Mouse (Mus musculus) limb, embryonic 10.5 days (tissue): ENCODE measurements around the gene Ercc5. TPM values are rescaled to one million over a fixed set of nuclear protein-coding genes. Genes with fewer than 3 reads are reported as not detected.

Experiments used
- DNase-seq: peaks from one replicate; pipeline ENCODE4 v3.0.0-alpha.2; 2017; ENCODE audit warnings: low spot score
- H3K27ac ChIP-seq: fragments of 300-500 bp; sonication (generic); 2 replicates; pipeline ENCODE4 v1.5.1; 2016; ENCODE audit warnings: mild to moderate bottlenecking
- H3K27me3 ChIP-seq: fragments of 300-500 bp; sonication (generic); 2 replicates; pipeline ENCODE4 v1.6.1; 2016; ENCODE audit warnings: low read depth, mild to moderate bottlenecking; ENCODE audit not compliant: poor library complexity, severe bottlenecking
- H3K36me3 ChIP-seq: fragments of 300-500 bp; sonication (generic); 2 replicates; pipeline ENCODE4 v1.6.1; 2016; ENCODE audit warnings: mild to moderate bottlenecking, moderate library complexity
- H3K4me1 ChIP-seq: fragments of 300-500 bp; sonication (generic); 2 replicates; pipeline ENCODE4 v1.6.1; 2016
- H3K4me3 ChIP-seq: fragments of 300-500 bp; sonication (generic); 2 replicates; pipeline ENCODE4 v1.5.1; 2016; ENCODE audit warnings: mild to moderate bottlenecking, moderate library complexity
- H3K9me3 ChIP-seq: fragments of 300-500 bp; sonication (generic); replicated peaks from 2 replicates; pipeline ENCODE4 v1.6.1; 2016; ENCODE audit warnings: mild to moderate bottlenecking
- WGBS: fragments of 180-500 bp; shearing (Covaris S2); methylation state at CpG from one replicate; pipeline ENCODE4 v1.1.7; 2016; 5-methylcytosine and 5-hydroxymethylcytosine counted together
- polyA plus RNA-seq: library from polyadenylated mRNA; unstranded; fragments of >200 nt; fragmentation: Nextera tagmentation; extraction: Ambion mirVana; gene quantifications from 2 replicates; pipeline ENCODE4 v1.2.1, GENCODE M21; 2016

Ercc5 gene
- polyA plus RNA-seq, 1 experiment from 2014 or later = 21.7 TPM

DNA sequence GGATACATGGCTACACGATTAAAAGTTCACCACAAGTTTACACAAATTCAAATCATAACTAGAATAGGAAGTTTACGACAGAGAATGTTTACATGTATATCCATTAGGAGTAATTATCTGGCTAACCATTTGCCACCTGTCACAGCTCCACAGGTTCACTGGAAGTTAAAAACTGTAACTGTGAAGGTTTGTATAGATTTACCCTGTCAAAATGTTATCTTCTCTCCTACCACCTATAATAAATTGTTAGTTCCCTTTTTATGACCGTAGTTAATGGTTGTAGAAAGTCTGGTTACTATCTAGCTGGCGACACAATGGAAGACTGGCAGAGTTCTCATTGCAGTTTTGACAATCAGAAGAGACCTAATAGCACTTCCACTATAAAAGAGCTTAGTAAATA lies 7.3 kb upstream of the Ercc5 start:
- DNase-seq = no peak
- H3K9me3 ChIP-seq = no peaks in the 10 kb centered on the region
- no peak overlapping the region for H3K4me3 ChIP-seq
- no peak overlapping the region for H3K27ac ChIP-seq
- H3K36me3 ChIP-seq = peaks cover 81% of the 10 kb centered on the region
- H3K4me1 ChIP-seq = no peaks in the 10 kb centered on the region
- no peaks in the 10 kb centered on the region for H3K27me3 ChIP-seq
- WGBS = 86% methylated on average over 4 of the region's 4 CpGs

GRCm38 (mm10) chr1:44142747-44143146 lies 4.8 kb upstream of the Ercc5 start:
- peaks cover 61% of the 10 kb centered on the region for H3K36me3 ChIP-seq
- no peak overlapping the region for H3K4me3 ChIP-seq
- DNase-seq = no peak
- peaks cover 4% of the 10 kb centered on the region; the same call in 1 of the 2 replicates for H3K4me1 ChIP-seq
- no peaks in the 10 kb centered on the region for H3K9me3 ChIP-seq
- no peaks in the 10 kb centered on the region for H3K27me3 ChIP-seq
- WGBS = 92% methylated on average over 5 of the region's 5 CpGs
- H3K27ac ChIP-seq = no peak overlapping the region

GRCm38 (mm10) chr1:44148706-44149105 lies 1.2 kb downstream of the Ercc5 start:
- no peak for DNase-seq
- Histone ChIP-seq H3K27ac (peak overlapping the region; percentile 91; the same call in 1 of the 2 replicates), H3K36me3 (peaks cover 5% of the 10 kb centered on the region; the same call in 1 of the 2 replicates), H3K9me3 (no peaks in the 10 kb centered on the region), H3K4me1 (peaks cover 12% of the 10 kb centered on the region; the same call in 1 of the 2 replicates), H3K27me3 (no peaks in the 10 kb centered on the region), H3K4me3 (peak overlapping the region; percentile 65)
- 54% methylated on average over 6 of the region's 6 CpGs for WGBS

GRCm38 (mm10) chr1:44155287-44155686 lies 7.7 kb downstream of the Ercc5 start:
- Histone ChIP-seq H3K36me3 (peaks cover 33% of the 10 kb centered on the region), H3K4me3 (no peak overlapping the region), H3K27me3 (no peaks in the 10 kb centered on the region), H3K27ac (no peak overlapping the region), H3K9me3 (no peaks in the 10 kb centered on the region), H3K4me1 (no peaks in the 10 kb centered on the region)
- WGBS = 98% methylated on average over 4 of the region's 4 CpGs
- DNase-seq = no peak

DNA sequence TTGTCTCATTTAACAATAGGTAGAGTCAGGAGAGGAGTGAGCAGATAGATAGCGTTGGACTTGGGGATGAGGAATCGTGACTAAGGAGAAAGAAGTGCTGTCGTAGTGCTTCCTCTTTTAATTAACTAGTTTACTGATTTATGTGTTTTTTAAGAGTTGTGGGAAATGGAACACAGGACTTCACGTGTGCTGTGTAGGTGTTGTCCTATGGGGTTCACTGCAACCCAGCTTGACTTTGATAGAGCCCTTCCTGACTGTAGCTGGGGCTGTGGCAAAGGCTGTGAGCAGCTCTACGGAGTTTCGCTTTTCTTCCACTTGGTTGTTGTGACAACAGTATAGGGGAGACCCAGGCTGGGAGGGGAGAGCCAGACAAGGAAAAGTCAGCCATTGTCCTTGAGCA lies 10.8 kb downstream of the Ercc5 start:
- Histone ChIP-seq H3K4me3 (no peak overlapping the region), H3K36me3 (peaks cover 63% of the 10 kb centered on the region), H3K27me3 (no peaks in the 10 kb centered on the region), H3K9me3 (no peaks in the 10 kb centered on the region), H3K4me1 (no peaks in the 10 kb centered on the region), H3K27ac (no peak overlapping the region)
- WGBS = 93% methylated on average over 6 of the region's 6 CpGs
- DNase-seq = no peak

GRCm38 (mm10) chr1:44161818-44162217 lies 14.3 kb downstream of the Ercc5 start:
- H3K9me3 ChIP-seq = no peaks in the 10 kb centered on the region
- H3K36me3 ChIP-seq = peaks cover 90% of the 10 kb centered on the region
- no peak overlapping the region for H3K27ac ChIP-seq
- no peak overlapping the region for H3K4me3 ChIP-seq
- H3K27me3 ChIP-seq = no peaks in the 10 kb centered on the region
- WGBS = 93% methylated on average over 6 of the region's 6 CpGs
- no peaks in the 10 kb centered on the region for H3K4me1 ChIP-seq
- no peak for DNase-seq

DNA sequence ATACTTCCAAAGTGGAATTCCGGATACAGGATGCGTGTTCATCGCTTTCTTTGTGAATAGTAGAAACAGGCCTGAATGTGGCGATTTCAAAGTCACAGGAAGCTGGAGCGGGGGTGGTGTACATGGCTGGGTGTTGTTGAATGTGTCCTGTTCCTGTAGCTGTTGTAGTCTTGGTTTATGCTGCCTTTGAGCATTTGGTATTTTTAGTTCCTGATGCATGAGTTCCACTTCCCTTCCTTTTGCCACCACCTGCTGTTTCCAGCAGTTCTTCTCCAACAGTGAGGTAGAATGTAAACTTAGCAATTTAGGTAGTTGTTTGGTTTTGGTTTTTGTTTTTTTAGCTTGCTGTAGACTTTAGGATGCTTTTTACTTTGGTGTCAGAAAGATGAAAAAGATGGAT lies 14.8 kb downstream of the Ercc5 start:
- H3K27ac ChIP-seq = no peak overlapping the region
- WGBS = 96% methylated on average over 5 of the region's 5 CpGs

GRCm38 (mm10) chr1:44167859-44168383 lies 20.4 kb downstream of the Ercc5 start:
- no peak for DNase-seq
- Histone ChIP-seq H3K4me3 (no peak overlapping the region), H3K27me3 (no peaks in the 10 kb centered on the region), H3K36me3 (peaks cover 91% of the 10 kb centered on the region), H3K27ac (no peak overlapping the region), H3K9me3 (no peaks in the 10 kb centered on the region), H3K4me1 (no peaks in the 10 kb centered on the region)
- WGBS = 94% methylated on average over 3 of the region's 3 CpGs

More for the DNA sequence above, 14.8 kb downstream of the Ercc5 start:
- Histone ChIP-seq H3K4me3 (no peak overlapping the region), H3K4me1 (no peaks in the 10 kb centered on the region), H3K27me3 (no peaks in the 10 kb centered on the region), H3K36me3 (peaks cover 93% of the 10 kb centered on the region), H3K9me3 (no peaks in the 10 kb centered on the region)
- DNase-seq = no peak

DNA sequence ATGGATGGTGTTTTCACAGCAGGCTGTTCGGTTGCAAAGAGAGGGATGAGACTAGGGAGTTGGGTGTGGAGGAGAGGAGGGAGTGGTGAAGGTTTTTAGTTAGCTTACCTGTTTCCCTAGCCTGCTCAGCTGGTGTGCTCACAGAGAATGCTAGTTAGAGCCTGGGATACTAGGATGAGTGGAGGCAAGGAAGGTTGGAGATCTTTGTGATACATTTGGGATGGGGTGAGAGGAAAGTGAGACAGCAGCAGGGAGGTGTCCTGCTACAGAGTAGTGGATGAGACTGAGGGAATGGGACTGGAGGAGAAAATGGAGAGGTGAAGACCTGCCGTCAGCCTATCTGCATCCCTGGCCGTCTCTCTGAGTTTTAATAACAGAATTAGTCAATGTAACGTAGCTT lies 25.1 kb downstream of the Ercc5 start:
- Histone ChIP-seq H3K9me3 (no peaks in the 10 kb centered on the region), H3K4me1 (no peaks in the 10 kb centered on the region), H3K27me3 (no peaks in the 10 kb centered on the region), H3K27ac (no peak overlapping the region), H3K36me3 (peaks cover 92% of the 10 kb centered on the region), H3K4me3 (no peak overlapping the region)
- 93% methylated on average over 4 of the region's 4 CpGs for WGBS
- no peak for DNase-seq

DNA sequence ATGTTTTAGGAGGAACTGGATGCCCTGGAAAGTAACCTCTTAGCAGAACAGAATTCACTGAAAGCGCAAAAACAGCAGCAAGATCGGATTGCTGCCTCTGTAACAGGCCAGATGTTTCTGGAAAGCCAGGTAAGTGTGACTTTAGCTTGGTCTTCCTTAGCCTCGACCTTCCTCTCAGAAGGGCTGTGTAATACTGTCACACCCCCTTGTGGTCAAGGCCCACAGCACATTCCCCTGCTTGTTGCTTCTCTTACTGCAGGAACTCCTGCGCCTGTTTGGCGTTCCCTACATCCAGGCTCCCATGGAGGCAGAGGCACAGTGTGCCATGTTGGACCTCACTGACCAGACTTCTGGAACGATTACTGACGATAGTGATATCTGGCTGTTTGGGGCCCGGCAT lies 26.4 kb downstream of the Ercc5 start:
- H3K27ac ChIP-seq = no peak overlapping the region
- DNase-seq = no peak
- no peaks in the 10 kb centered on the region for H3K27me3 ChIP-seq
- H3K4me1 ChIP-seq = no peaks in the 10 kb centered on the region
- peaks cover 91% of the 10 kb centered on the region for H3K36me3 ChIP-seq
- no peaks in the 10 kb centered on the region for H3K9me3 ChIP-seq
- no peak overlapping the region for H3K4me3 ChIP-seq
- 91% methylated on average over 8 of the region's 8 CpGs for WGBS

- no peaks in the 10 kb centered on the region for H3K4me1 ChIP-seq
- H3K36me3 ChIP-seq = peaks cover 79% of the 10 kb centered on the region
- DNase-seq = no peak
- H3K27me3 ChIP-seq = no peaks in the 10 kb centered on the region
- no peak overlapping the region for H3K4me3 ChIP-seq
- 92% methylated on average over 5 of the region's 5 CpGs for WGBS
- H3K9me3 ChIP-seq = no peaks in the 10 kb centered on the region
- H3K27ac ChIP-seq = no peak overlapping the region
Observed at GRCm38 (mm10) chr1:44178086-44178485, 30.5 kb downstream of the Ercc5 start.

DNA sequence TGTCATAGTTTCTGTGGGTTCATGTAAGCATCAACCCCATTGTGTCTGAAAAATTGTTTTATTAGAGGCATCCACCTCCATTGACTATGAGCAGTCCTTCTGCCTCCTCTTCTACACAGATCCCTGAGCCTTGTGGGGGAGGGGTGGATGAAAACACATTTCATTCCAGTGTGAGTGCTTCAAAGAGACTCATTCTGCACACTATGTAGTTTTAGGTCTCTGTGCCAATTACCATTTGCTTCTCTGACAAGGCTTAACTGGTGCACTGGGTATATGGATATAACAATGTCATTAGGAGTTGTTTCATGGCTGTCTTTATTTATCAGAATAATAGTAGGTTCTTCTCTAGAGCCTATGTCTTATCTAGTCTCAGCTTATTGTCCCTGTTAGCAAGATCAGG lies 38.9 kb downstream of the Ercc5 start:
- Histone ChIP-seq H3K4me1 (no peaks in the 10 kb centered on the region), H3K4me3 (no peak overlapping the region), H3K27ac (no peak overlapping the region), H3K27me3 (no peaks in the 10 kb centered on the region), H3K36me3 (peaks cover 7% of the 10 kb centered on the region), H3K9me3 (no peaks in the 10 kb centered on the region)
- no peak for DNase-seq

GRCm38 (mm10) chr1:44198273-44199171 lies 51.0 kb downstream of the Ercc5 start:
- WGBS = 15% methylated on average over 47 of the region's 47 CpGs
- Histone ChIP-seq H3K27ac (peak overlapping the region; percentile 61; the same call in 1 of the 2 replicates), H3K27me3 (peaks cover 16% of the 10 kb centered on the region; the same call in 1 of the 2 replicates), H3K4me3 (peak overlapping the region; percentile 60), H3K9me3 (no peaks in the 10 kb centered on the region), H3K4me1 (peaks cover 8% of the 10 kb centered on the region; the same call in 1 of the 2 replicates), H3K36me3 (no peaks in the 10 kb centered on the region)
- DNase-seq = peak; percentile 50
